Comparison of ENCODE assay signal across 19 mouse cellular contexts in genomic region chr1:54702918-54703317, GRCm38 (mm10).
DNase-seq lines count a peak whose midpoint lies in the region; ATAC-seq and TF ChIP-seq lines count a peak whose summit lies in the region.
"Had no signal": no experiment of that assay in that cellular context is flagged by ENCODE, and none has a peak within 500 bp of the region (broad histone marks: within the 10 kb centered on the region; RNA-seq: fewer than 3 reads in every experiment).

No protein-coding gene starts in this region.

- no peak for TF ChIP-seq CTCF in brain, embryonic 14.5 days (IDR thresholded peaks at IDR 0.05; ENCODE audit: borderline replicate concordance, extremely low read depth, insufficient read depth, insufficient read length)

- no peaks in the 10 kb centered on the region for H3K9me3 ChIP-seq in heart, embryonic 15.5 days (replicated peaks)
- H3K9me3 ChIP-seq in lung, embryonic 16.5 days (ENCODE audit: control insufficient read depth, low read length): no peaks in the 10 kb centered on the region
- H3K9me3 ChIP-seq: kidney, embryonic 15.5 days; midbrain, embryonic 15.5 days; stomach, embryonic 15.5 days had no signal

- ATAC-seq in heart, embryonic 15.5 days (replicated peaks; ENCODE audit: insufficient number of reproducible peaks, insufficient read depth, low FRiP score, low read depth): no peak
- peak; percentile 65 for ATAC-seq in lung, embryonic 16.5 days (ENCODE audit: low read depth)
- ATAC-seq in megakaryocyte-erythroid progenitor cell, adult 5-6 weeks (replicated peaks; ENCODE audit: low FRiP score, low TSS enrichment, poor library complexity, severe bottlenecking): no peak
- ATAC-seq: midbrain, embryonic 15.5 days had no signal

- H3K36me3 ChIP-seq in heart, embryonic 15.5 days: no peaks in the 10 kb centered on the region
- H3K36me3 ChIP-seq in lung, embryonic 16.5 days (ENCODE audit: control insufficient read depth, insufficient read depth, low read length): no peaks in the 10 kb centered on the region
- H3K36me3 ChIP-seq: kidney, embryonic 15.5 days; midbrain, embryonic 15.5 days; stomach, embryonic 15.5 days had no signal

- no peak overlapping the region for H3K9ac ChIP-seq in heart, embryonic 15.5 days
- no peak overlapping the region for H3K9ac ChIP-seq in lung, embryonic 16.5 days (ENCODE audit: low read length)
- H3K9ac ChIP-seq: kidney, embryonic 15.5 days; midbrain, embryonic 15.5 days; stomach, embryonic 15.5 days had no signal

- DNase-seq in heart, adult 11 months: peak; percentile 78
- no peak for DNase-seq in heart, adult 9 months (ENCODE audit: low spot score in 2 of 2)
- no peak for DNase-seq in heart, postnatal 4 days
- DNase-seq in lung, postnatal 4 days: no peak
- DNase-seq in brain, embryonic 14.5 days (ENCODE audit: low read depth): peak; percentile 45
- DNase-seq: adrenal gland, postnatal 10 days; cerebellum, adult 9-10 months; gastrocnemius, postnatal 14 days; kidney, adult 11 months; kidney, postnatal 36 days; layer of hippocampus, postnatal 36 days; lung, postnatal 14 days; thymus, postnatal 25 days had no signal

- peaks cover 11% of the 10 kb centered on the region for H3K4me1 ChIP-seq in heart, embryonic 15.5 days (replicated peaks)
- H3K4me1 ChIP-seq in lung, embryonic 16.5 days (replicated peaks; ENCODE audit: control insufficient read depth, insufficient read depth, low read length): 0 out of 2 replicates have a peak, but pooled peaks cover 2% of the 10 kb centered on the region
- H3K4me1 ChIP-seq: kidney, embryonic 15.5 days had no signal

- no peak overlapping the region for H3K4me3 ChIP-seq in heart, embryonic 15.5 days
- H3K4me3 ChIP-seq in lung, embryonic 16.5 days (ENCODE audit: low read length): no peak overlapping the region
- H3K4me3 ChIP-seq: kidney, embryonic 15.5 days; midbrain, embryonic 15.5 days; stomach, embryonic 15.5 days had no signal

- peak overlapping the region; percentile 14; the same call in 1 of the 2 replicates for H3K27ac ChIP-seq in heart, embryonic 15.5 days
- no peak overlapping the region; the same call in 1 of the 2 replicates for H3K27ac ChIP-seq in lung, embryonic 16.5 days (ENCODE audit: low read length)
- H3K27ac ChIP-seq: kidney, embryonic 15.5 days; midbrain, embryonic 15.5 days; stomach, embryonic 15.5 days had no signal

- H3K27me3 ChIP-seq in heart, embryonic 15.5 days: no peaks in the 10 kb centered on the region
- H3K27me3 ChIP-seq in lung, embryonic 16.5 days (ENCODE audit: control insufficient read depth, insufficient read depth, low read depth, low read length): no peaks in the 10 kb centered on the region
- H3K27me3 ChIP-seq: kidney, embryonic 15.5 days; midbrain, embryonic 15.5 days; stomach, embryonic 15.5 days had no signal

- TF ChIP-seq POLR2A in brain, embryonic 14.5 days (IDR thresholded peaks at IDR 0.05; ENCODE audit: borderline replicate concordance, extremely low read depth, insufficient read depth, insufficient read length, poor library complexity, severe bottlenecking): no peak

- H3K4me2 ChIP-seq in heart, embryonic 15.5 days: no peak overlapping the region
- no peak overlapping the region for H3K4me2 ChIP-seq in lung, embryonic 16.5 days (ENCODE audit: low read depth, low read length)
- H3K4me2 ChIP-seq: kidney, embryonic 15.5 days; midbrain, embryonic 15.5 days; stomach, embryonic 15.5 days had no signal

Comparison
In these comparisons a context has a peak if more than half of its experiments do, and no peak if none do; other contexts are left out.
1. DNase-seq: peak in heart, adult 11 months (single experiment) and brain, embryonic 14.5 days (single experiment); none in heart, adult 9 months (0 of 2), heart, postnatal 4 days (single experiment) and lung, postnatal 4 days (0 of 2).